Mouse (Mus musculus) gastrocnemius, postnatal 10 days (tissue): ENCODE data around the gene Gstcd. TPM values are rescaled to one million over a fixed set of nuclear protein-coding genes. Genes with fewer than 3 reads are reported as not detected.

Experiments
- DNase-seq: peaks from one replicate; pipeline ENCODE4 v3.0.0; 2021; ENCODE audit warnings: mixed read lengths
- total RNA-seq, 2 experiments: library from RNA; stranded (reverse); gene quantifications; 2 replicates each; pipeline ENCODE4 v1.2.3; 2021

Gstcd gene
- total RNA-seq, 2 experiments from 2014 or later = 5.9 to 7.0 TPM

DNA sequence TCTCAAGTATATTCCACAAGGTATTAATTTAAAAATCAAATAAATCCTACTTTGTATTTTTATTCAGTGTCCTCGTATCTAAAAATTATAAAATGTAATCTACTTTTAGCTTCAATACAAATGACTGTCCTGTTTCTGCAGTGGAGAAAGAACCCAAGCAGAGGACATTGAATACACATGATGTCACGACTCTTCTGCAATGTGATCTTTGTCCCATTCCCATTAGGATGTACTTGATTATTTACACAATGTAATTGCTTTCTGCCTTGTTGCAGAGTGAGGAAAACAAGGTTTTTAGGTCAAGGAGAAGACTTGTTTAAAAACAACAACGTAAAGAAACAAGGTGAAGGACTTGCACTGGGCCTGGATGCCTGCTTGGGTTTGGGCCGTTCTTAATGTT lies 84.6 kb downstream of the Gstcd start:
- no peak for DNase-seq

- no peak for DNase-seq
Measured at GRCm38 (mm10) chr3:132996299-132996698, 95.5 kb downstream of the Gstcd start.

DNA sequence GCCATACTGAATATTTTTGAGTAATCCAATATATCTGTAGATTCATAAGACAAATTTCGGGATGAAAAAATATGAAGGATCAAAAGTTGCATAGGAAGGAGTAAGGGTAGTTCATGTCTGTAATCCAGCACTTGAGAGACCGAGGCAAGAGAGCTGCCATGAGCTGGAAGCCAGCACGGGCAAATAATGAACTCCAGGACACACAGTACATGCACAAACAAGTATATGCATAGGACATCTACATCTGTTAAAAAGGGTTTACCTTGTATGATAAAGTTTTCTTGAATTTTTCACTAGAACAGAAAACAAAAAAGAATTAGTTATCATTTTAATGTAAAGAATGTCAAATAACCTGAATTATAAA lies 95.9 kb downstream of the Gstcd start:
- DNase-seq = no peak

- no peak for DNase-seq
Measured at GRCm38 (mm10) chr3:132995172-132995903, 96.5 kb downstream of the Gstcd start.

GRCm38 (mm10) chr3:132986188-132986587 lies 105.6 kb downstream of the Gstcd start:
- no peak for DNase-seq

- DNase-seq = no peak
Measured at GRCm38 (mm10) chr3:132983845-132984485, 107.9 kb downstream of the Gstcd start.

DNA sequence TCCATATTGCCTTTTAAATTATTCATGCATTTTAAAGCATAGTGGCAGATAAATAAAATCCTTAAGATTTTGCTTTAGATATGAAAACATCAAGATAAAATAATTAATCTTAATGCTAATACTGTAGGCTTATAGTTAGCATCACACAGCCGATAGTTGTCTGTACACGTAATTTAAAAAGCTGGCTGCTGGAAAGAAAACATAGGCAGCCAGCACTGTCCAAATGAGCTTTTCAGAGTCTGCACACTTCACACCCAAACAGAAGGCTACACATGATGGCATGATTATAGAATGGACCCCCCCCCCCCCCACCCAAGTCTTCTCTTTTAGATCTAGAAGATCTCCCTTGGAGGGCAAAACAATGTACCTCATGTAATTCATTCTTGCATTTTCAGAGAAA lies 109.9 kb downstream of the Gstcd start:
- DNase-seq = no peak

GRCm38 (mm10) chr3:132979781-132980461 lies 111.9 kb downstream of the Gstcd start:
- no peak for DNase-seq

- DNase-seq = no peak
Measured at GRCm38 (mm10) chr3:132966255-132966654, 125.6 kb downstream of the Gstcd start.

- DNase-seq = no peak
Measured at GRCm38 (mm10) chr3:132964715-132965507, 126.9 kb downstream of the Gstcd start.

DNA sequence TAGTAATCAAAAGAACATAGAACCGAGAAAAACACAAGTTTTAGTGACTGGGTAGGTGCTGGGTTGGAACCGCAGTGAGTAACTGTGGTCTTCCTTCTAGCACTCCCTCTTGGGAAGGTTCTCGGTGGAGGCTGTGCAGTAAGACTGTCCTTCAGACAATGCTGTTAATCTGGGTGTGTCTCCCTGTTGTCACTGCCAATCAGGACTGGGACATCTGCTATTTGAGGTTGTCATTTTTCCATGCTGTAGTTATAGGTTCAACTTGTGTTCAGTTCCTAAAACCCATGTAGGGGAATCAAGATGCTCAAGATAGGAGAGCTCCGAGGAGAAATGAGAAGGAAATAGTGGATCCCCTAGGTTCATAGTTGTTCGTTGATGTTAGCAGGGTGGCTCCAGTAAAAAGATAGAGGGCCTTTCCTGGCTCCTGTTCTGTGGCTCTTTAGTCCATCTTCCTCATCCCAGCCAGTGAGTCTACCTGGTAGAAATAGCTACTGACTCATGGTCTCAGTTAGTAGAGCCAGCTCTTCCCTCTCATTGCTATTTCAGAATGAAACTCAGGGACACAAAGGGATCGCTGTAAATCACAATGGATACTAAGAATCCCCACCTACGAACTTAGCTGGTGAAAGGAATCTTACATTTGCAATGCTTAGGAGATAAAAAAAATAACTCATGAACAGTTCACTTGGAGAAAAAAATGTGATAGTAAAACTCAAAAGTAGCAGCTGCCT lies 129.0 kb downstream of the Gstcd start:
- no peak for DNase-seq

DNA sequence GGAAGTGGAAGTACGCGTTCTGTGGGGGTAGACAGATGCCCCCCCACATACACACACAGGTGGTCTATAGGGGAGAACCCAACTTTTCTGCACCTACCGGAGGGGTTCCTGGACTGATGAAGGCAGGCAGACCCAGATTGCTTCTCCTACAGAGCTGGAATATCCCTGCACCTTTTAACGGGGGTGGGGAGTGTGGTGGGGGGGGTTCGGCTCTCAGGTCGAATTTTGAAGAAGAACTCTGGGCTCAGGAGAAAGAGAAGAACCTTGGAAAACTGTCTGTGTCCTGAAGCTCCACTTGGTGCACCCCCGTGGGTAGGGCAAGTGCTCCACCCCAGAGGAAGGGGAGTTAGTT lies 141.3 kb downstream of the Gstcd start:
- DNase-seq = no peak

DNA sequence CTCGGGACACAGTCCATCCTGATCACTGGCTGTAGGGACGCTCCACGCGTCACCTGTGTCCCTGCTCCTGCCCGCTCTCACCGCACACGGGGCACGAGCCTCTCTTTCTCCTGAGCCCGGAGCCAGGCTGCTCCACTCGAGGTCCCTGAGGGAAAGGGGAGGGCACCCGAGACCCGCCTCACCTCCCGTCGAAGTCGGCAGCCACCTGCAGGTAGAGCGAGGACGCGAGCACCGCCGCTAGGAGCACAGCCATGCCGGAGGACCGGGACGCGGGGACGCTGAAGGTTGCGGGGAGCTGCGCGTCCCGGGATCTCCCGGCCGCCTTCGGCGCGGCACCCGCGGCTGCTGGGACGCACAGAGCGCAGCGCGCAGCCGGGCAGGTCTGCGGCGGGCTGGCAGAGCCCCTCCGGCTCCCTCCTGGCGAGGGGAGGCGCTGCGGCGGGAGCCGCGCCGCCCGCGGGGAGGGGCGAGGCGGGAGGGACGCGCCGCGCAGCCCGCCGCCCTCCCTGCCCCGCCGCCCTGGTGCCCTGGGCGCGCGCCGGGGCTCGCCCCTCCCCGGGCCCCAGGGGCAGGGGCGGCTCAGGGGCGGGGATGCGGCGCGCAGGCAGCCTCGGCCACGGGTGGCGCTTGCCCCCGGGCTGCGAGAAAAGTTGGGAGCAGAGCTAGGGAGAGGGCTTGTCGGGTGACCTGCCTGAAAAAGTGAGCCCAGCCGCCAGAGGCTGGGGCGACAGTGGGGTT lies 141.9 kb downstream of the Gstcd start, which contains the start of gene Npnt:
Npnt (minus strand) TSS at position 501 of the 738 bp plus-strand sequence.
- peak; percentile 29 for DNase-seq

DNA sequence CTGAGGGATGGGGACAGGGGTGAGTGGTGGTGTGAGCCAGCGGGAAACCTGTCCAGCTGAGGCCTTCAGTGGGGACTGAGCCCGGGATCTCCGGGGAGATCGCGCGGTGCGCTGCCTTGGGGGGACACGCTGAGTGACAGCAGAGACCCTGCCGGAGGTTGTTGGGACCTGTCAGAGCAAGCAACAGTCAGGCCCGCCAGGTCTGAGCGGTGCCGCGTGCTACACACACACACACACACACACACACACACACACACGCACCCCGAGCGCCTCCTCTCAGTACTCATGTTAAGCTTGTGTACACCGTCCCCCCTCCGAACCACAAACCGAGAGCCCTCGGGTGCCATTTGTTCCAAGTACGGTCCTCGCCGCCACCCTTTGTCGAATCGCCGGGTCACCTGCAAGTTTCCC lies 142.4 kb downstream of the Gstcd start:
- peak; percentile 26 for DNase-seq

- no peak for DNase-seq
Measured at GRCm38 (mm10) chr3:132948298-132948795, 143.5 kb downstream of the Gstcd start.

DNA sequence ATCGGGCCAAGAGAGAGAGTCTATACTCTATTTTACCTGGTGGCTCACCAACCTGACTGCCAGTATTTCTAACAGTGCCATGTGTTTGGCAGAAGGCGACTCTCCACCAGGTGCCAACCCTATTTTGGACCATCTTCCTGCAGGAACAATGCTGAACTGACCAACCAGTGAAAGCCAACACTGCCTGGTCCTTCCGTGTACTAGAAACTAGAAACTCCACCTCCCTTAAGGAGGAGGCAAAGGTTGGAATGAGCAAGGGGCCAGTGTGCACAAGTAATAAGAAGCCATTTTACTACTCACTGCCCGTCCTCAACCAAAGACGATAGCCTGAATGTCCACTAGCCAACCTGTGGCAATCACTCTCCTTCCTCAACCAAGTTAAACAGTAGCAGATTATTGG lies 145.7 kb downstream of the Gstcd start:
- no peak for DNase-seq

- no peak for DNase-seq
Measured at GRCm38 (mm10) chr3:132945669-132946068, 146.2 kb downstream of the Gstcd start.

DNA sequence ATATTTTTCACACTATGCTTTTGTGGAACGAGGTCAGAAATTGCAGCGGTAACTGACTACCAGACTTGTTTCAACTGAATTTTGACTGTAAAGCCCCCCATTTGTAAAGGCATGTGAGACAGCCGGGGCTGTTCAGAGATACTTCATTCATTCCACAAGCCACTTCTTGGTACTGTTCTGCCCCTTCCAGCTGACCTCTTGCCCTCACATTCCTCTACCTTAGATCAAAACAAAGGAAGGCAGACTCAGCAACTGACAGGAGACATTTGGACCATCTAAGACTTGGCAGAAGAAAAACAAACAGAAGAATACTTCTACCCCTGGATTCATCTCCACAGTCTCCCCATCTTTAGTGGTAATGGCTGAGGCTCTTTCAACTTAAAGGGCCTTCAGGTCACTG lies 147.2 kb downstream of the Gstcd start:
- no peak for DNase-seq

DNA sequence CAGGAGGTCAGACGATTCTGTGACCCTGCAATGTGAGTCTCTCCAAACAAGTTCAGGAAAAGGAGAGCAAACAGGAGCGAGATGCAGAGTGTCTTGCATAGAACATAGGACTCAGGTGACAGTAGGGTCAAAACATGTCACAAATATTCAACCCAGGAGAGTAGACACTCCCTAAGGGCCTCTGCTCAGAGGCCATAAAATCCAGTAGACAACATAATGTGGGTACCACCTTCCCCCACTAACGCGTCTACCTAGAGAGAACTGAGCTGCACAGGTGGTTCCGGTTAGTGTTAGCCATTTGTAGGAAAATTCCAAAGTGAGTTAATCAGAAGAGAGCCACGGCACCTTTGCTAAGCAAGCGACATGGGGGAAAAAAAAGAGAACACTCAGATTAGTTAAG lies 147.6 kb downstream of the Gstcd start:
- no peak for DNase-seq

DNA sequence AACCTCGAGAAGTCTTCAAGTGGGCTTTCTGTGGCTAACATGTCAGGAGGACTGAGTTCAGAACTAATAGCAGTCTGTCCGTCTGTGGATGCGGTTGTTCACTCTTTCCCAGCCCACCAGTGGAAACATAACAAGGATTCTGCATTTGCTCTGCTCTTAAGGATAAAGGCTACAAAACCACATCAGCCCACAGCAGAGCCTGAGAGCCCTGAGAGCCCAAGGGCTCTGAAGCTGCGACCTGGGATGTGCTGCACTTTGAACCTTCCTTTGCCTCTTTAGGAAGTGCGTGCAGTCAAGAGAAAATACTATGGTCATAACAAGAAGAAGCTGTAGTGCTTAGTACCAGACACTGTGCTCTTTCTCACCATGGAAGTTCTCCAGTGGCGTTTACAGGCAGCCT lies 149.1 kb downstream of the Gstcd start:
- DNase-seq = no peak
